ENCODE assay signal across 1 mouse cellular context in the genomic region with DNA sequence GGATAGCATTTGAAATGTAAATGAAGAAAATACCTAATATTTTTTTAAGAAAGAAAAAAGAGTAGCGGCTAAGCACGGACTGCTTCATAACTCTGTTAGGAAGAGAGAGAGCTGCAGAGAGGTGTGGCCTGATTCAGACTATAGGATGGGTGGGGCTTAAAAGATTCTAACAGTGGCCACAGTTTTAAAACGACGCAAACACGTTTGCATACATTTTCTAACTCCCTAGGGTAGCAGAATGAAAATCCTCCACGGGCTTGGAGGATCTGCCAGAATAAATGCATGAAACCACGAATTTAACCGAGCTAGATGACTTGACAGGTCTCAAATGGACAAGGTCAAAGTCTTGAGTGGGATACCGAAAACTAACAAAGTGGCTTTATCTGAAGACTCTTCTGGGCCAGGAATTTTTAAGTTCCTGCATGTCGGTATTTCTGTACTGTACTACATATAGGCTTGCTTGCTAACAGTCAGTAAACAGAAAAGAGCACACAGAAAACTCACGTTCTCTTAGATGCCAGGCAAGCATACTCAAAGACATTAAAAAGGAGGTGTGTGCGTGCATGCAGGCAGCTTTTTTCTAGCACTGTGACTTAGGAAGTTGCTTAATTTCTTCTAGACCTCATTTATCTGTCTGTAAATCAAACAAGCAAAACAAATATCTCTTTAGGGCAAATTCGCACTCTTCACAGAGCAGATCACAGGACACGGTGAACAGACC.
TF ChIP-seq lines count a peak whose summit lies in the region.

No protein-coding gene starts in this region.

TF ChIP-seq in MEL, 35 proteins besides CTCF, POLR2A, EP300 and RAD21 (continued from another document):
- TF ChIP-seq SIN3A (IDR thresholded peaks at IDR 0.05; ENCODE audit: low read length) (peak; percentile 77), MYC (IDR thresholded peaks at IDR 0.05; ENCODE audit: low read depth, low read length) (0 out of 2 replicates have a peak, but pooled peaks have one; percentile 53), TBP (IDR thresholded peaks at IDR 0.05; ENCODE audit: low read depth, low read length) (peak; percentile 48; the same call in 1 of the 2 replicates), GATA1 (IDR thresholded peaks at IDR 0.05; ENCODE audit: low read depth, low read length) (0 out of 2 replicates have a peak, but pooled peaks have one; percentile 5), CHD1 (IDR thresholded peaks at IDR 0.05; ENCODE audit: low read depth, low read length) (0 out of 2 replicates have a peak, but pooled peaks have one; percentile 79), UBTF (IDR thresholded peaks at IDR 0.05; ENCODE audit: borderline replicate concordance, insufficient read depth, low read depth, low read length) (no peak), ETS1 (IDR thresholded peaks at IDR 0.05; ENCODE audit: low read depth, low read length) (no peak)
TF ChIP-seq in MEL: peak in this region for 6.
